Mouse (Mus musculus) left cerebral cortex, postnatal 10 days (tissue): ENCODE data around the gene Wdr1. TPM values are rescaled to one million over a fixed set of nuclear protein-coding genes. Genes with fewer than 3 reads are reported as not detected.
A peak's percentile ranks its signal among the peaks of the same experiment; 100 is the strongest.

Experiments
- DNase-seq, 2 experiments: peaks; one replicate each; pipeline ENCODE4 v3.0.0; 2021 to 2022; ENCODE audit warnings: low spot score in 2 of 2, mixed read lengths in 1 of 2; ENCODE audit errors: extremely low spot score in 1 of 2
- intact Hi-C: fragments of 180-260 bp; cut with DNase I; formaldehyde crosslinking; loops from one replicate; pipeline ENCODE4 v1.15.1; 2025
- total RNA-seq, 2 experiments: library from RNA; stranded (reverse); gene quantifications; 2 replicates each; pipeline ENCODE4 v1.2.3; 2021

Wdr1 gene
- total RNA-seq, 2 experiments from 2014 or later, result 215 to 224 TPM

DNA sequence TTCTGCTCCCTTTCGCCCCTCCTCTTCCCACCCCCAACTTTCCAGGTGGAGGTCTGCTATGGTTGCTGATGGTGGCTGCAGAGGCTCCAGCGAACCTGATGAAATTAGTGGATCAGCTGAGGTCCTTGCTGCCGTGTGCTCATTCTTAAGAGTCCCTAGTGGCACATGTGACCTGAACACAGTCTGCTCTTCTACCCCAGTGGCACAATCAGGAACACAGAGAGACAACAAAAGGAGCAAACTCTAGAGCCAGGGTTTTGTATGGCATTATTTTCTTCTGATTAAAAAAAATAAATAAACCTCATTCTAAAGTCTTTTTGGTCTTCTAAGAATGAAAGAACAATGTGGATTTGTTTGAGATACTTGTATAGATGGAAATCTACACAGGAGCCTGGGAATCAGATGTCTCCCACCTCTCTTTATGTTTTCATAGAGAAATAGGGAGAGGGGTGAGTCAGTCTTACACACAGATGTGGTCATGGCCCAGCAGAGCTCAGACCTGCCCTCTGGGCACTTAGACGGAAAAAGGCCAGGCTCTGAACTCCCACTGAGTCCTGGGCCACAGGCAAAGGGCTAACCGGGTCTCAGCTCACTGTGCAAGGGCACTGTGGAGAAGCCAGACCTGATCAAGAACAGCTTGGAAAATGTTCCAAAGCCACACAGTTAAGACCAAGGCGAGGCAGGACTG, 58.1 kb downstream of the Wdr1 start:
- no peak for DNase-seq
- intact Hi-C loops, result no loop called here

DNA sequence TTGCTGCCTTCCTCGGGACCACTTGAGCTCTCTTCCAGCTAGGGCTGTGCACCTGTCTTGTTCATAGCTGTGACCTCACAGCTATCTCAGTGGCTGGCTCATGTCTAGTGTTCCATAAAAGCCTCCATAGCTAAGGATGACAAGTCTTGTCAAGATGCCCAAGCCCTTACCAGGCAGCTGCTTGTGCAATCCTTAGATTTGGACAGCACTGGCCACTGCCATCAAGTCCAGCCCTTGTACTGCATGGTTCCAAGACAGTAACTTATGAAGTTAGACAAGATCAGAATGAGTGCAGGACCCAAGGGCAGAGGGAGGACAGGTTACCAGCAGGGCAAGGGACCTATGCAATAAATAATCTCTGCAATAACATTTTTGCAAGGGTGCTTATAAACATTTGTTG, 58.9 kb downstream of the Wdr1 start:
- DNase-seq, result no peak

GRCm38 (mm10) chr5:38502992-38503391, 60.0 kb downstream of the Wdr1 start, which contains the start of gene Slc2a9:
Gene Slc2a9 (minus strand): TSS chr5:38503143.
- DNase-seq, result no peak
- intact Hi-C loops, result no loop called here

More for the DNA sequence above, 58.9 kb downstream of the Wdr1 start:
- intact Hi-C loops, result no loop called here

- no peak for DNase-seq
- intact Hi-C loops, result no loop called here
These were observed 63.0 kb downstream of the Wdr1 start for GRCm38 (mm10) chr5:38500043-38500442.

DNA sequence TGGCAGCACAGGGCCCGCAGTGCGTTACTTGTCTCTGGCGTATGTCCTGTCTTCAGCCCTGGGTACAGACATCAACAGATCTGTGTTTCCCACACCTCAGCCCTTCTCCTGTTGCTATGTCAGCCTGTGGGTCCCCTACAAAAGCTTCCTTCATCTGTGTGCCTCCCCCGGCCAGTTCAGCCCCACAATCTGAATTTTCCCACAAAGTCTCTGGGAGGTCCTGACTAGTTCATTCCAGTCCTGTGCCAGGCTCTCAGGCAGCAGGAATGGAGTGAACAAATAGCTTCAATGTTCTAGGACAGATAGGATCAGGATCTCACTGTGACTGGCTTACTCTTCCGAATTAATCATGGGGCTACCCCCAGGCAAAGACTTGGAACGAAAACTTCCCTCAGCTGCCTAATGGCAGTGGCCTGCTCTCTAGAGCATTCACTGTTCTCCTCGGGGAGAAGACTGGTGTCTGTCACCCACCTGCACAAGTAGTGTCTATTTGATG, 63.7 kb downstream of the Wdr1 start:
- DNase-seq, result peak; percentile 28 to 29
- intact Hi-C loops, result no loop called here

- DNase-seq, result no peak
- intact Hi-C loops, result no loop called here
These were observed 64.5 kb downstream of the Wdr1 start for GRCm38 (mm10) chr5:38498479-38498878.

- intact Hi-C loops, result no loop called here
- no peak for DNase-seq
These were observed 66.4 kb downstream of the Wdr1 start for GRCm38 (mm10) chr5:38496491-38497057.

GRCm38 (mm10) chr5:38493890-38494289, 69.1 kb downstream of the Wdr1 start:
- intact Hi-C loops, result no loop called here
- no peak for DNase-seq

DNA sequence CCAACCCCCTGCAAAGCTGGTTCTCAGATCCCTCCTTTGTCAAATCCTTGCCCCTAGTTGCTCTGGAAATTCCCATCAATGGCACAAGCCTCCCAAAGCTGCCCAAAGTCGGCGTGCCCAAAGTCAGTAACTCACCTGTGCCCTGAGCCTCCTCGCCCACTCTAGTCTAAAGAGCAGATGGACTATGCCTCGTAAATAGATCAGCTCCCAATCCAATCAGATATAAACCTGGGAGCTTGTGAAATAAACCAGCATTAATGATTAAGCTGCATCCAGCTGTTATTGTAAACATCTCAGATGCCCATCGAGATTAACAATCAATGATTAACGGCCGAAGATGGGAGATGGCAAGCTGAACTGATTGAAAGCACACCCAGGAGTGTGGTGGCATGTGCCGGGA, 71.3 kb downstream of the Wdr1 start:
- intact Hi-C loops, result no loop called here
- DNase-seq, result no peak

- intact Hi-C loops, result no loop called here
These were observed 73.3 kb downstream of the Wdr1 start for GRCm38 (mm10) chr5:38489739-38490138.

GRCm38 (mm10) chr5:38488673-38489615, 74.1 kb downstream of the Wdr1 start:
- DNase-seq, result no peak
- intact Hi-C loops, result no loop called here

More at GRCm38 (mm10) chr5:38489739-38490138, 73.3 kb downstream of the Wdr1 start:
- no peak for DNase-seq

DNA sequence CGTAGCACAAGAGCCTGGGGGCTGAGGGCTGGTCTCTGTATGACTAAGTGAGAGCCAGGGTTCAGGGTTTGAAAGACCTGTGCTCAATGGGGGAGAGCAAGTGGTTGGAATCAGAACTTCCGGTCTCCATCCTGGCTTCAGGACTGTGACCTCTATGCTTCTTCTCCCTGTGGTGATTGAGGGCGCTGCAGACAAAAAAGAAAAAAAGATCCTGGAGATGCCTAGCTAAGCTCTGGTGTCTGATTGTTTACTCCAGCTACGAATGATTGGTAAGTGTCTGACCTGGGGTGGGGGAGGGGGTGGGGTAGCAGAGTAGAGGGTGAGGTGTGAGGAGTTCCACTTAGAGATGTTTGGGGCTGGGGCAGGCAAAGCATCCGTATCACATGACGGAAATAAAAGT, 75.0 kb downstream of the Wdr1 start:
- intact Hi-C loops, result no loop called here
- DNase-seq, result no peak

DNA sequence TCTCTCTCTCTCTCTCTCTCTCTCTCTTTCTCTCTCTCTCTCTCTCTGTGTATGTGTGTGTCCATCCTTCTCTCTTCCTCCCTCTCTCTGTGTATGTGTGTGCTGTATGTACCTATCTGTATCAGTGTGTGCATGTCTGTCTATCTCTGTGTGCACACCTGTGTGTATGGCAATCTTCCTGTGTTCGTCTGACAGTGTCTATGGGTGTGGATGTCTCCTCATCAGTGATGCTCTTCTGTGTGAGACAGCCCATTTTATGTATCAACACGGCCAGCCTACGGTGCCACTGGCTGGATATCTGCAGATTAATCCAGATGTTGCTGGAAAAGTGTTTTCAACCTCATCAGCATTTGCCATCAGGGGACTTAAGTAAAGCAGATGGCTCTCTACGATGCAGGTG, 75.8 kb downstream of the Wdr1 start:
- intact Hi-C loops, result no loop called here

DNA sequence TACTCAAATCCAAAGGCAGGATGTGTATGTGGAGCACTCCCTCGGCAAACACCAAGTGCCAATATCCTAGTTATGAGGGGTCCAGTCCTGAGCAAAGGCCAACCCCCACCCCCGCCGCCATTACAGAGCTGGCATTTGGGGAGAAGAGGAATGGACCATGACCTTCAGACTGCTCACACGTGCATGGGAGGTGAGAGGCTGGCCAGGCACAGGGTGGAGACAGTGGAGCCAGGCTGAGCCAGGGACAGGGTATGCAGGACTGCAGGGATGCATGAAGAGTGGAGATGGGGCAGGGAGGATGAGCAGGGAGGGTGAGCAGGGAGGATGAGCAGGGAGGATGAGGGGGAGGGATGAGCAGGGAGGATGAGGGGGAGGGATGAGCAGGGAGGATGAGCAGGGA, 77.1 kb downstream of the Wdr1 start:
- no peak for DNase-seq
- intact Hi-C loops, result no loop called here

More for the DNA sequence above, 75.8 kb downstream of the Wdr1 start:
- no peak for DNase-seq

DNA sequence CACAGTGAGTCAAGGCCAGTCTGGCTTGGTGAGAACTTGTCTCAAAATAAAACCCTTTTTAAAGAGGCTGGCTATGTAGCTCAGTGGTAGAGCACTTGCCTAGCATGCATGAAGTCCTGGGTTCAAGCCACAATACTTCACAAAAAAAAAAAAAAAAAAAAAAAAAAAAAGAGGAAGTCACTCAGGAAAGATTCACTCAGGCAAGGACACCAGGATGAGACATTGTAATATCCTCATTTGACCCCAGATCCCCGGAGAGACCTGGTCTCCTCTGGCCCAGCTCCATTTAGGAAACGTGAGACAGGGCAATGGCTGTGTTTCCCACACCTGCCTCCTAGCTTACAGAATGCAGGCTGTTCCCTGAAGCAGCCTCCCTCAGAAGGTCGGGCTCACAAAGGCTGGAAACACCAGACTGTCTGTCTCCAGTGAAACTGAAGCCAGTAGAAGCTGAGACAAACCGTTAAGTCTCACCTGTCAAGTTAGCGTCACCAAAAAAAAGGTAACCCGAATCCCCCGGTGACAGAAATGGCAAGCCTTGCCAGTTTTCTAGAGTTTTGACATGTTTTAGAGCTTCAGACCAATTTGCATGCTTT, 79.4 kb downstream of the Wdr1 start:
- intact Hi-C loops, result loop anchor here (5.0 kb wide), 1 partner anchor 176 kb away; no protein-coding TSS in a partner anchor
- no peak for DNase-seq

- peak in 1 of 2 experiments; percentile 8 for DNase-seq
- intact Hi-C loops, result loop anchor here (5.0 kb wide), 1 partner anchor 174 kb away; no protein-coding TSS in a partner anchor
These were observed 82.0 kb downstream of the Wdr1 start for GRCm38 (mm10) chr5:38480822-38481707.

GRCm38 (mm10) chr5:38479908-38480725, 82.9 kb downstream of the Wdr1 start:
- peak in 1 of 2 experiments; percentile 72 for DNase-seq

More at GRCm38 (mm10) chr5:38479908-38480725, 82.9 kb downstream of the Wdr1 start:
- intact Hi-C loops, result loop anchor here (5.0 kb wide), 1 partner anchor 173 kb away; no protein-coding TSS in a partner anchor
